Mouse (Mus musculus) hindbrain, embryonic 15.5 days (tissue): Measurements from ENCODE around the gene Lats2. TPM values are rescaled to one million over a fixed set of nuclear protein-coding genes. Genes with fewer than 3 reads are reported as not detected.

Source experiments
- ATAC-seq: fragments of 200-750 bp; cut with Nextera tagmentation; 2 replicates; pipeline ENCODE4 v1.8.0; 2017; ENCODE audit warnings: low read depth, moderate number of reproducible peaks, moderate TSS enrichment; ENCODE audit not compliant: low FRiP score
- H3K27ac ChIP-seq: fragments of 300-500 bp; sonication (generic); replicated peaks from 2 replicates; pipeline ENCODE4 v1.5.1; 2015; ENCODE audit warnings: mild to moderate bottlenecking, inconsistent platforms
- H3K27me3 ChIP-seq: fragments of 300-500 bp; sonication (generic); 2 replicates; pipeline ENCODE4 v1.6.1; 2015; ENCODE audit warnings: control low read depth, inconsistent platforms
- H3K36me3 ChIP-seq: fragments of 300-500 bp; sonication (generic); 2 replicates; pipeline ENCODE4 v1.6.1; 2015; ENCODE audit warnings: control low read depth, inconsistent platforms
- H3K4me1 ChIP-seq: fragments of 300-500 bp; sonication (generic); replicated peaks from 2 replicates; pipeline ENCODE4 v1.6.1; 2015; ENCODE audit warnings: control low read depth, inconsistent platforms
- H3K4me2 ChIP-seq: fragments of 300-500 bp; sonication (generic); 2 replicates; pipeline ENCODE4 v1.6.1; 2015; ENCODE audit warnings: moderate library complexity, mild to moderate bottlenecking, inconsistent platforms
- H3K4me3 ChIP-seq: fragments of 300-500 bp; sonication (generic); 2 replicates; pipeline ENCODE4 v1.5.1; 2015; ENCODE audit warnings: mild to moderate bottlenecking, inconsistent platforms
- H3K9ac ChIP-seq: fragments of 300-500 bp; sonication (generic); 2 replicates; pipeline ENCODE4 v1.6.1; 2015; ENCODE audit warnings: inconsistent platforms
- H3K9me3 ChIP-seq: fragments of 300-500 bp; sonication (generic); 2 replicates; pipeline ENCODE4 v1.6.1; 2016; ENCODE audit warnings: control low read depth, inconsistent platforms
- WGBS: fragments of 180-500 bp; shearing (Covaris S2); methylation state at CpG from one replicate; pipeline ENCODE4 v1.1.7; 2015; 5-methylcytosine and 5-hydroxymethylcytosine counted together
- polyA plus RNA-seq: library from polyadenylated mRNA; unstranded; fragments of >200 nt; fragmentation: Nextera tagmentation; extraction: Ambion mirVana; gene quantifications from 2 replicates; pipeline ENCODE4 v1.2.1, GENCODE M21; 2015

Gene Lats2
- polyA plus RNA-seq, 1 experiment from 2014 or later: 8.2 TPM

DNA sequence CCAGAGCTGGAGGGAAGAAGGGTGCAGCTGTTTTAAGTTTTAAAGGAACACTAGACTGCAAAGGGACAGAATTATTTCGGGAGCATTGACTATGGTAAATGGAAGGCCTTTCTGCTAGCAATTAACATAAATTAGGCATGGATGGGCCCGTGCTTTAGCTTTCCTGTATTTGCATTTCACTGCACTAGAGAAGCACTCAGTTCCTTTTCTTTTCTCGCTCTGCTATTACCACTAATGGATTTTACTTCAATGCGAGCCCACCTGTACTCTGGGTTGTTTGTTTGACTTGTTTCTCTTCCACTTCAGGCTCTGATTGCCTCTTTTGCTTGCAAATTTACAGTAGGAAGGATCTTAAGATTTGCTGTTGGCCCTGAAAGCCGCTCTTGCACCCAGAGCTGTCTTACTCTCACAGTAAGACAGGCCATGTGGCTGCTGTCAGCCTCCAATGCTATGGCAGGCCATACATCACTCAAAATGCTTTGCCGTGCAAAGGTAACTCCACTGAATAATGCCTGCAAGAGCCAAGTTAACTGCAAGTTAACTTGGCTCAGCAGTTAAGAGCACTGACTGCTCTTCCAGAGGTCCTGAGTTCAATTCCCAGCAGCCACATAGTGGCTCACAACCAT lies 25.4 kb downstream of the Lats2 start:
- Histone ChIP-seq H3K27ac (0 out of 2 replicates have a peak overlapping the region, but pooled peaks have one; percentile 31), H3K4me3 (no peak overlapping the region), H3K4me1 (peaks cover 28% of the 10 kb centered on the region), H3K9ac (no peak overlapping the region), H3K27me3 (no peaks in the 10 kb centered on the region), H3K4me2 (no peak overlapping the region), H3K36me3 (no peaks in the 10 kb centered on the region), H3K9me3 (no peaks in the 10 kb centered on the region)
- no peak for ATAC-seq
- WGBS: 28% methylated on average over 6 of the region's 6 CpGs

DNA sequence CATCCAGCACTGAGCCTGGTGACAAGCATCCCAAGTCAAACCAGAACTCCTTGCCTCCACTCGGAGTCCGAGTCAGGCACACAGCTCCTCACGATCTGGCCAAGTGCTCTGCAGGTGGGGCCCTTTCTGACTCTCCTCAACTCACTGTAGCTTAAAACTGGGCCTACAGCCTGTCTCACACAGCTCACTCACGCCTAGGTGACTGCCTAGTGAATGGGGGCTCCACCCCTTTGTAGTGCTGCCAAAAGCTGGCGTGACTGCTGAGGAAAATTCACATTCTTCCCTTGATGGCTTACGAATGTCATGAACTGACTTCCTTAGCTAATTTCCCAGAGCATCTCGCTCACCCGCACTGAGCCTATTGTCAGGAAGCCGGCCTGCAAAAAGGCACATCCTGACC lies 27.7 kb downstream of the Lats2 start:
- Histone ChIP-seq H3K27ac (peak overlapping the region; percentile 51), H3K36me3 (no peaks in the 10 kb centered on the region), H3K4me3 (no peak overlapping the region), H3K4me2 (no peak overlapping the region), H3K9me3 (no peaks in the 10 kb centered on the region), H3K27me3 (no peaks in the 10 kb centered on the region), H3K4me1 (peaks cover 22% of the 10 kb centered on the region), H3K9ac (no peak overlapping the region)
- ATAC-seq: peak; percentile 65
- WGBS: 25% methylated on average over 9 of the region's 9 CpGs

DNA sequence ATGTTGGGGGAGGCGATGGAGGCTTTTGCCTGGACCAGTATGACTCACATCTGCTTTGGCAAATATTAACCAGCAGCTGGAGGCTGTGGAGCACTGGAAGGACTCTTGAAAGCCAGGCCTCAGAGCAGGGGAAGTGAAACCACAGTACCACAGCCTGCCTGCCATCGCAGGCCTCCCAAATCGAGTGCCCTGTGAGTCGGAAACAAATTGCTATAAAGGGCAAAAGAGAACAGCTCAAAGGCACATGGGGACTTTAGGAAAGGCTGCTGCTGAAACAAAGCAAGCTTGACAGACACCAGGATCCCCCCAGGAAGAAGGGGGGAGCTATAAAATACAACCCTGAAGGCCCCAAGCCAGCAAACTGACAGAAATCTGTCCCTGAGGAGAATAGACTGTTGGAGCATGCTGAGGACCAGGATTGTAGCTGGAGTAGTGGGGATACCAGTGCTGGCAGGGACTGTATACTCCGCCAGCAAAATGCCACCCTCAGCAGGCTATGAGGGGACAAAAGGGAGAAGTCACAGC lies 28.2 kb downstream of the Lats2 start:
- H3K4me2 ChIP-seq: no peak overlapping the region
- 38% methylated on average over 5 of the region's 5 CpGs for WGBS
- peaks cover 22% of the 10 kb centered on the region for H3K4me1 ChIP-seq
- H3K9ac ChIP-seq: no peak overlapping the region
- H3K4me3 ChIP-seq: no peak overlapping the region
- H3K27ac ChIP-seq: peak overlapping the region; percentile 51
- H3K9me3 ChIP-seq: no peaks in the 10 kb centered on the region
- no peaks in the 10 kb centered on the region for H3K36me3 ChIP-seq
- no peaks in the 10 kb centered on the region for H3K27me3 ChIP-seq
- peak; percentile 91 for ATAC-seq

DNA sequence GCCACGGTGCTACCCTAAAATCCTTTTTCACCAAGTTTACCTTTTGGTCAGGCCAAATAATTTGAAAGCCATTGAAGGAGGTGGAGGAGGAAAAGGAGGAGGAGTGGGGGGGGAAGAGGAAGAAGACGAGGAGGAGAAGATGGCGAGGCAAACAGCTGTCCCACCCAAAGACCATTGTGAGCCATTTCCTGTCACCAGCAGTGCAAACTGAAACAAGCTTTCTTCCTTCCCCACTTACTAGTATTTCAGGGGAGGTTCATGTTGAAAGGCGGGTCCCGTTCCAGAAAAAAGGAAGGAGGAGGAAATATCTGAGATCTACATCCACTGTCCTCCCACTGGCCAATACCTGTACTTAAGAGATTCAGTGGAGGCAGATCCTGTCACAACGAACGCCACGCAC lies 28.8 kb downstream of the Lats2 start:
- ATAC-seq: no peak
- WGBS: 84% methylated on average over 8 of the region's 8 CpGs
- Histone ChIP-seq H3K27me3 (no peaks in the 10 kb centered on the region), H3K27ac (peak overlapping the region; percentile 51), H3K9me3 (no peaks in the 10 kb centered on the region), H3K4me3 (no peak overlapping the region), H3K9ac (no peak overlapping the region), H3K4me2 (no peak overlapping the region), H3K4me1 (peaks cover 22% of the 10 kb centered on the region), H3K36me3 (no peaks in the 10 kb centered on the region)

DNA sequence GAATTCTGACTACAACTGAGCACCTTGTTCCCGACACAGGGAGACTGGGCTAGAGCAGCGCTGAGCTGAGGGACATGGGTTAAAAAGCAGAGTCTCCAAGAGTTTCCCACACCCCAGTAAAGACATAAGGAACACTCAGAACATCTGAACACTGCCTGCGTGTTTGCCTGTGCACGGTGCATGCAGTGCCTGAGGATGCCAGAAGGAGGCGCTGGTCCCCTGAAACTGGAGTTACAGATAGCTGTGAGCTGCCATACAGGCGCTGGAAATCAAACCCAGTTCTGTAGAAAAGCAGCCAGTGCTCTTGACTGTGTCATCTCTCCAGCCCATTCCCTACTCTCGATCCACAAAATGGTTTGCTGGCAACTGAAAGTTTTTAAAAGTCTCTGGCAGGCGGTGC lies 32.0 kb downstream of the Lats2 start:
- 78% methylated on average over 8 of the region's 8 CpGs for WGBS
- no peak for ATAC-seq

DNA sequence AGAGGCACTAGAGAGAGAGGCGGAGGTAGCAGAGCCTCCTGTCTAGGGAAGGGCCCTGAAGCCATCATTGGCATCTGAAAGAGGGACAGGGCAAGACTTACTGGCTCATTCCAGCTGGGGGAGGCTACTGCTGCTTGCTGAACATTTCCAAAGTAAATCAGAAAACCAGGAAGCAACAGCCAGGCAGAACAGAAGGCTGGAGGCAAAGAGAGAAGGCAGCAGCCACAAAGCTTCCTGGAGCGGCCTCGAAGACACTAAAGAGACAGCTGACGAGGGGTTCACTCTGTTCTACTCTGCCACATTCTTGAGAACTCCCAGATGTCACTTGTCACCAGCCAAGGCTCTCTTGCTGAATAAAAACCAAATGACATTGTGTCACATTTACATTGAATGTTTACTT lies 33.7 kb downstream of the Lats2 start:
- H3K4me2 ChIP-seq: no peak overlapping the region
- WGBS: 79% methylated on average over 4 of the region's 4 CpGs
- no peaks in the 10 kb centered on the region for H3K27me3 ChIP-seq
- ATAC-seq: no peak
- H3K9ac ChIP-seq: no peak overlapping the region
- H3K4me1 ChIP-seq: peaks cover 1% of the 10 kb centered on the region; the same call in 1 of the 2 replicates
- H3K36me3 ChIP-seq: no peaks in the 10 kb centered on the region
- H3K4me3 ChIP-seq: no peak overlapping the region
- no peaks in the 10 kb centered on the region for H3K9me3 ChIP-seq
- no peak overlapping the region for H3K27ac ChIP-seq

More for the DNA sequence above, 32.0 kb downstream of the Lats2 start:
- H3K4me3 ChIP-seq: no peak overlapping the region
- no peaks in the 10 kb centered on the region for H3K27me3 ChIP-seq
- no peaks in the 10 kb centered on the region for H3K9me3 ChIP-seq
- peaks cover 16% of the 10 kb centered on the region for H3K4me1 ChIP-seq
- no peaks in the 10 kb centered on the region for H3K36me3 ChIP-seq
- H3K27ac ChIP-seq: no peak overlapping the region
- no peak overlapping the region for H3K4me2 ChIP-seq
- no peak overlapping the region for H3K9ac ChIP-seq

DNA sequence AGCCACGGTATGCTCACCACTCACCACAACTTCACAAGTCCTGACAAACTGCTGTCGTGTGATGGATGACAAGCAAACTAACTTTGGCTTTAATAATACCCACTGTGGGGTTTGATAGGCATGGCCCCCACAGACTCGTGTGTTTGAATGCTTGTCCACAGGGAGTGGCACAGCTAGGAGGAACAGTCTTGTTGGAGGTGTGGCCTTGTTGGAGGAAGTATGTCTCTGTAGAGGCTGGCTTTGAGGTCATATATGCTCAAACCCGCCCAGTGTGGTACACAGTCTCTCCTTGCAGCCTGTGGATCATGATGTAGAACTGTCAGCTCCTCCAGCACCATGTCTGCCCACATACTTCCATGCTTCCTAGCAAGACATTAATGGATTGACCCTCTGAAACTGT lies 39.9 kb downstream of the Lats2 start:
- 87% methylated on average over 4 of the region's 4 CpGs for WGBS
- Histone ChIP-seq H3K36me3 (no peaks in the 10 kb centered on the region), H3K9ac (no peak overlapping the region), H3K9me3 (no peaks in the 10 kb centered on the region), H3K4me3 (no peak overlapping the region), H3K27ac (no peak overlapping the region), H3K4me1 (no peaks in the 10 kb centered on the region), H3K4me2 (no peak overlapping the region), H3K27me3 (no peaks in the 10 kb centered on the region)
- ATAC-seq: no peak

DNA sequence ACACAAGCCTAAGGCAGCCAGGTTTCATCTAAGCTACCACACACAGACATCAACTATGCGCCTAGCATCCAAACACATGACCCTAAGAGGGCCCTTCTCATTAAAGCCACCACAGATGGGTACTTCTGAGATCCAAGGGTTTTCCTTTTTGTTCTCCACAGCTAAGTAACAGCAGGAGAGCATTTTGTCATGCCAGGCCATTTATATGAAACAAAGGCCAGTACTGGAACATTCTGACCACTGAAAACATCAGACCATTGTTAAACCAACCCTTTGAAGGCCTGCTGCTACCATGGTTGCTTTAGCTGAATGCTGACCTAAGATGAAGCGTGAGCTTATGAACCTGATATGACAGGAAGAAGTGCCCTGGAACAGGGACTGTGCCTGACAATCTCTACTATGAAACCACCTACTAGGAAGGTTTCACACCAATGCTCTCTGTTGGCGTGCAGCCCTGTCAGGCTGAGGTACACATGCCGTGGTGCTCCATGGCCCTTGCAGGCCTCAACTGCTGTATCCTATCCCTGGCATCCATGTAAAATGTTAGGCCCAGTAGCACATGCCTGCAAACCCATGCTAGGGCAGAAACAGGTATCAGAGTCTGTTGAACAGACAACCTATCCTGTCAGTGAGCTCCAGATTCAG lies 41.5 kb downstream of the Lats2 start:
- Histone ChIP-seq H3K27me3 (no peaks in the 10 kb centered on the region), H3K36me3 (no peaks in the 10 kb centered on the region), H3K4me1 (no peaks in the 10 kb centered on the region), H3K9ac (no peak overlapping the region), H3K4me2 (no peak overlapping the region), H3K9me3 (no peaks in the 10 kb centered on the region), H3K4me3 (no peak overlapping the region), H3K27ac (no peak overlapping the region)
- 49% methylated on average over 4 of the region's 4 CpGs for WGBS
- 0 out of 2 replicates have a peak, but pooled peaks have one; percentile 38 for ATAC-seq

DNA sequence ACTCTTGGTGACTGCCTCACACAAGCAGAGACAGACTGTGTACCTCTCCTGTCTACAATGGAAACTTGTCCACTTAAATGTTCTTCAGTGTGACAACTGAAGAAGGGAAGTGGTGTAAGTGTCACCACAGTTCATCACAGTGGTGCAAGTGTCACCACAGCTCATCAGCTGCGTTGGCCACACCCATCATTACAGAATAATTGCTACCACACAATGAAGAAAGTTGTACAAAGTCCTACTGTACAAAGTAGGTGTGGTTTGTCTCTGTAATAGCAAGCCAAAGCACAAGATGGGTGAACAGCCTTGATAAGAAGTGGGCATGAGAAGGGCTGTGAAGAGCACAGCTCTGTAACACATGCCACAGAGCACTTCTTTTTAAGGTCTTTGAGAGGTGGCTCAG lies 45.3 kb downstream of the Lats2 start:
- H3K4me1 ChIP-seq: peaks cover 15% of the 10 kb centered on the region
- H3K4me2 ChIP-seq: no peak overlapping the region
- no peaks in the 10 kb centered on the region for H3K36me3 ChIP-seq
- H3K4me3 ChIP-seq: no peak overlapping the region
- no peaks in the 10 kb centered on the region for H3K27me3 ChIP-seq
- no peaks in the 10 kb centered on the region for H3K9me3 ChIP-seq
- H3K9ac ChIP-seq: no peak overlapping the region
- ATAC-seq: no peak
- H3K27ac ChIP-seq: no peak overlapping the region
- WGBS: 100% methylated on average over 1 of the region's 1 CpGs

DNA sequence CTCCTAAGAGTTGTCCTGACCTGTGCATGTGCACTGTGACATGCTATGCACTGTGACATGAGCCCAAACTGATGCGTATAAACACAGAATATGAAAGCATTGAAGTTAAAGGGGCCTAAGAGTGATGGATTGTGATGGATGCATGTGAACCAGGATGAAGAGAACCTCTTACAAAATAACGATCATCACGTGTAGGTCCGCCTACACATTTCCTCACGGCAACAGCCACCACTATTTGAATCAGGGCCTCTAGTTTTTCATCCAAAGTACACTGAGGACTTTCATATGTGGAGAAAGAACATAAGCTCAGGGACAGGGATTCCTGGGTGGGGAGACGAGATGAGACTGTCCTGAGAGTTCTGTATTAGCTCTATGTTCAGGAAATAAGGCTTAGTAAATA lies 47.1 kb downstream of the Lats2 start:
- Histone ChIP-seq H3K9me3 (no peaks in the 10 kb centered on the region), H3K27ac (no peak overlapping the region), H3K27me3 (no peaks in the 10 kb centered on the region), H3K36me3 (no peaks in the 10 kb centered on the region), H3K9ac (no peak overlapping the region), H3K4me2 (no peak overlapping the region), H3K4me3 (no peak overlapping the region), H3K4me1 (peaks cover 29% of the 10 kb centered on the region)
- no peak for ATAC-seq
- 85% methylated on average over 6 of the region's 6 CpGs for WGBS

DNA sequence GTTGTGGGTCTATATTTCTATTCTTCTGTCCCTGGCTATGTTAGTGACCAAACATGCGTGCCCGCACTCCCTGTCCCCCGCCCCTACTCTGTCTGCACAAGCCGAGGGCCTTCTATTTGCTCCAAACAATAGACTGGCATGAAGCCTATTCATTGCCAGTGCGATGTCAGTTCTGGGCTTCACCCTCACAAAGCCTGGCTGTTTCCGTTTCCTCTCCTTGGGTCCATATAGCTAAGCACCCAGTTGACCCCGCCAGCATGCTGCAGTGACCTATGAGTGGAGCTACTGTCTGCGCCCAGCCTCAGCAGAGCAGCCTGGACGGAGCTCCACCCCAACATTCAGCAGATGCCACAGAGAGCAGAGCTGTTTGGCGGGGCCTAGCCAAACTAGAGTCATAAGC lies 49.0 kb downstream of the Lats2 start:
- 0 out of 2 replicates have a peak, but pooled peaks have one; percentile 16 for ATAC-seq
- H3K4me3 ChIP-seq: no peak overlapping the region
- H3K9ac ChIP-seq: no peak overlapping the region
- H3K9me3 ChIP-seq: no peaks in the 10 kb centered on the region
- 0 out of 2 replicates have a peak overlapping the region, but pooled peaks have one; percentile 32 for H3K27ac ChIP-seq
- 16% methylated on average over 10 of the region's 10 CpGs for WGBS
- peaks cover 29% of the 10 kb centered on the region for H3K4me1 ChIP-seq
- no peaks in the 10 kb centered on the region for H3K27me3 ChIP-seq
- no peak overlapping the region for H3K4me2 ChIP-seq
- H3K36me3 ChIP-seq: no peaks in the 10 kb centered on the region

DNA sequence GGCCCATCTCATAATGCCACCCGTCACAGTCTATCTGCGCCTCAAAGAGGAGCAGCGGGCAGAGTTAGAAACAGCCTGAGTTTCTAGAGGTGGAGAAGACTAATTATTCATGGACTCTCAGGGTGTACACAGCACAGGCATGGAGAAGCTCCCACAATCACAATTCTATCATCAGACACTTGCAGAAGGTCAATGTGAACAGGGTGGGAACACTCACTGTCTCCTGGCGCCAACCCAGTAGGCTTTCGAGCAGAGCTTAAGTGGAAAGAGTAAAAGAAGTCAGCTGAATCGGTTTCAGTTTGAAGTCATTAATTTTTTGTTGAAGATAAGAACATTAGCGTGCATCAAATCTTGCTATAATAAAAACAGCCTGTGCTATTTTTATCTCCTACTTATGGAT lies 49.6 kb downstream of the Lats2 start:
- Histone ChIP-seq H3K36me3 (no peaks in the 10 kb centered on the region), H3K9me3 (no peaks in the 10 kb centered on the region), H3K27ac (no peak overlapping the region), H3K4me3 (no peak overlapping the region), H3K4me2 (no peak overlapping the region), H3K4me1 (peaks cover 29% of the 10 kb centered on the region), H3K27me3 (no peaks in the 10 kb centered on the region), H3K9ac (no peak overlapping the region)
- 67% methylated on average over 7 of the region's 7 CpGs for WGBS
- ATAC-seq: no peak
